Mouse (Mus musculus): ENCODE measurements at regions not wholly inside any gene's neighbourhood (a gene's known extent, or its start where the extent isn't known, plus 50 kb on each side); places are given as distances from the start of the nearest gene placed in this dataset.
A peak's percentile ranks its signal among the peaks of the same experiment; 100 is the strongest.

DNA sequence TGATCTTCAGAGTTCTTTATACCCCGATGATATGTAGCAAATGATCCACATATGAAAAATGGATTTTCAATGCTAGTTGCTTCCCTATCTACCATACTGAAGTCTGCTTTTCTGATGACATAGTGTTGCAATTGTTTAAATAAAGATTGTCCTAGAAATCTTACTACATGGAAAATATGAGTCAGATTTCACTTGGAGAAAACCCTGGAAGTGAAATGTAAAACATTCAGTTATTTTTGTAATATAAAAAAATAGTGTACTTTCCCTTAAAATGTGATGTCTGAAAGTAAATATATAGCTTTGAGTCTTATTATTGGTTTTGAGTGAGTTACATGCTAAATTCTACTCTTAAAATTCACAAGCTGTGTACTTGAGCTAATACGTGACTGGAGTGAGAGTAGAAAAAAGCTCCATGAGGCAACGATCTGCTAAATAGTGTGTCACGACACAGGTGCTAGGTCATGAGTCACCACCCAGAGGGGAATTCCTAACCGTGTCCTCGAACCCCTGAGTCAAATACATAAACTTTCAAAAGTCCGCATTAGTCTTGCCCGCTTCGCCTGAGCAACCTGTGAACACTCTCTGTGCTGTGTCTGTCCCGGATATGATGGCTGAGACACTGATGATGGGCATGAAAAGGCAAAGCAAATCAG lies 430.5 kb downstream of the Hsfy2 start:
- DNase-seq (ENCODE audit: low spot score in 2 of 2), result no peak

- DNase-seq (ENCODE audit: low spot score in 2 of 2), result no peak
Measured at GRCm38 (mm10) chr1:56195224-56195623, 442.0 kb downstream of the Hsfy2 start.

GRCm38 (mm10) chr1:56183503-56184198 lies 453.6 kb downstream of the Hsfy2 start:
- DNase-seq (ENCODE audit: low spot score in 2 of 2), result no peak

GRCm38 (mm10) chr1:56179206-56179985 lies 457.8 kb downstream of the Hsfy2 start:
- no peak for DNase-seq (ENCODE audit: low spot score in 2 of 2)

- no peak for DNase-seq (ENCODE audit: low spot score in 2 of 2)
Measured at GRCm38 (mm10) chr1:56171157-56171556, 466.1 kb downstream of the Hsfy2 start.

- DNase-seq (ENCODE audit: low spot score in 2 of 2), result no peak
Measured at GRCm38 (mm10) chr1:56168712-56169111, 468.5 kb downstream of the Hsfy2 start.

GRCm38 (mm10) chr1:56168063-56168462 lies 469.2 kb downstream of the Hsfy2 start:
- DNase-seq (ENCODE audit: low spot score in 2 of 2), result no peak

GRCm38 (mm10) chr1:56165228-56165627 lies 472.0 kb downstream of the Hsfy2 start:
- DNase-seq (ENCODE audit: low spot score in 2 of 2), result no peak

DNA sequence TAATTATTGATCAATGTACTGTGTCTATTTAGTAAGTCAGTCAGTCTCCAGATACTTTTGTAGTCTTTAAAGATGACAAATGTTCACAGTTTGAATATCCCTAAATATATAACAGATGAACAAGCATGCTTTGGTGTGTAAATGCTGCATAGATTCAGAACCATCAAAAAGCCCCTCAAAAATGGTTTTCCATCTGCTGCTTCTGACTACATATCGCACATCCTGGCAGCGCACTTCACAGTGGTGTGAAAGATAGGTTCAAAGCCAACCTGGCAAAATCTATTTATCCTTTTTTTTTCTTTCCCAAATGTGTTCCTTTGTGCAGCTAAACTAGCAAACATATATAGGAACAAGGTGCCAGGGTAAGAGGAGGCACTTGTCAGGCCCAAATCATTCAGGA lies 472.9 kb downstream of the Hsfy2 start:
- DNase-seq (ENCODE audit: low spot score in 2 of 2), result no peak

DNA sequence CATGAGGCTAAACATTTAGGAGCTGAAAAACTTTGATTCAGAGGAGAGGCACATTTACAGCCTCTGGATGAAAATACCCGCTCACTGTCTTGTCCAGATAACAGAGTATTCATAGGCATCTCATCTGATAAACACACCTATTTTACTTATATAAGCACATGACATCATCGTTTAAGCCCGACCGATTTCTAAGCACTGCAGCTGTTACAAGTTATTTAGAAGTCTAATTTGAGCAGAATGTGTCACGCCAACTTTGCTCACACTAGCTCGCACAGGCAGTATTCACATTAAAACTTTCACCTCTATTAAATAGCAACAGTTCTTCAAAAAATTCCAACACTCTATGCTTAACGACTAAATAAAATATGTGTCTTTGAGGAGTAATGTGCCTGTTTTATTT lies 506.3 kb downstream of the Hsfy2 start:
- no peak for DNase-seq (ENCODE audit: low spot score in 2 of 2)

DNA sequence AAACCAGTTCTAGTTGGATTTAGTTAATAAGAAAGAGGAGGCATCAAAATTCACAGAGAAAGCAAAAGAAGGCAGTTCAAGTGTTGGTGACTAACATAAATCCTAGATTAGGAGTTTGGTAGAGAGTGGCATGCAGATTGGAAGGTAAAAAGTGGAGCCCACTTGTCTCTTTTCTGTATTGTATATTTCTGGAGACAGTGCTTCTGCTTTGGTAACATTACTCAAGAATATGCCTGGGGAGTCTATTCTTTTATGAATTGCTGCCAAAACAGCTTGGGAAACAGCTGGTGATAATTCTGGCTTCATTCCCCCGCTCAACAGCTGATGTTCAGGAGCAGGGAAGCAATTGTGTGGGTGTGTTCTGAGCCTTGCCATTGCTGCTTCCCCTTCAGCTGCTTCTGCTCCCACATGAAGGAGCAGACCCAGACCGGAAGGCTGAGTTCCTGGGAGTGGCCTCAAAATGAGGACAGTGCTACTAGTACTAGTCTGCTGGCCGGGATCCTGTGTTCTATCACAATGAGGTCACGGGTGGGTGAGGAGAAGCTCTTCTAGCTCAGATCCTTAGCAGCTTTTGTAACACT lies 547.9 kb downstream of the Hsfy2 start:
- DNase-seq (ENCODE audit: low spot score in 2 of 2), result peak; percentile 33 to 56

GRCm38 (mm10) chr1:56088357-56088756 lies 548.9 kb downstream of the Hsfy2 start:
- no peak for DNase-seq (ENCODE audit: low spot score in 2 of 2)

DNA sequence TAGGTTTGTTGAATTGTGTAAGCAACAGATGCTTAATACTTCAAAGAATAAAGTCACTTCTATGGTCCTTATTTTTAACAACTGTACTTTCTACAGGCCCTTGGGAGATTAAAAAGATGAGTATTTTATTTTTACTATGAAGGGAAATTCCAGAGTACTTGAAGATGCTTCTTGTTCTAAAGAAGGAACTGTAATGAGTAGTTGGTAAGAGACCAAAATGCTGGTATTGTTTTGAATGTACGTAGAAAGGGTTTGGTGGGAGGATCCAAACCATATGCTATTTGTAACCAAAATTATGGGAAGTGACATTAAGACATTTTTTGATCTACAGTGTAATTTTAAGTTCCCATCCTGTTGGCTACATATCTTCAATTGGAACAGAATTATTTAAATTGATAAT lies 560.5 kb downstream of the Hsfy2 start:
- DNase-seq (ENCODE audit: low spot score in 2 of 2), result no peak

DNA sequence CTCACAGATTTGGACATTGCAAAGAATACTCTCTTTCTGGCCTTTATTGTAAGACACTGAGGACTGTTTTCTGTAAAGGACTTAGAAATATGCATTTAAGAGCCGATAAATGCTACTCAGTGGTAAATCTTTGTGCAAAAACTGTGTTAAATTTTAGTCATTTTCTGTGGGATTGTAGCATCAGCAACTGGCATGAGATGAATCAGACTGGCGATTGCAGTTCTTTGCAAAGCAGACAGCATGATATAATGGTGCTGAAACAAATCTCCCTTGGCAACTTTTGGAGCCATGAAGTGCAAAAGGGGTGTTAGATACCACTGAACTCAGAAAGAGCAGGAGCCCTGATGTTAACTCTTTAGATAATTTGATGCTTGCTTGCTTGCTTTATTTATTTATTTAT lies 565.0 kb downstream of the Hsfy2 start:
- DNase-seq (ENCODE audit: low spot score in 2 of 2), result peak in 1 of 2 experiments; percentile 7

GRCm38 (mm10) chr1:56063474-56063873 lies 573.8 kb downstream of the Hsfy2 start:
- DNase-seq (ENCODE audit: low spot score in 2 of 2), result no peak

Measured in frontal cortex, postnatal 25 days (tissue).